Mouse (Mus musculus) bone marrow macrophage, adult 2 months (primary cell): ENCODE data around the gene Cxcl17.

Experiments
- CTCF ChIP-seq: IDR thresholded peaks from 2 replicates; pipeline ENCODE4 v1.5.1; 2012; ENCODE audit warnings: low read depth, mild to moderate bottlenecking, low read length, moderate library complexity
- POLR2A ChIP-seq: IDR thresholded peaks from 2 replicates; pipeline ENCODE4 v1.6.1; 2012; ENCODE audit warnings: mild to moderate bottlenecking, low read depth, low read length, borderline replicate concordance

DNA sequence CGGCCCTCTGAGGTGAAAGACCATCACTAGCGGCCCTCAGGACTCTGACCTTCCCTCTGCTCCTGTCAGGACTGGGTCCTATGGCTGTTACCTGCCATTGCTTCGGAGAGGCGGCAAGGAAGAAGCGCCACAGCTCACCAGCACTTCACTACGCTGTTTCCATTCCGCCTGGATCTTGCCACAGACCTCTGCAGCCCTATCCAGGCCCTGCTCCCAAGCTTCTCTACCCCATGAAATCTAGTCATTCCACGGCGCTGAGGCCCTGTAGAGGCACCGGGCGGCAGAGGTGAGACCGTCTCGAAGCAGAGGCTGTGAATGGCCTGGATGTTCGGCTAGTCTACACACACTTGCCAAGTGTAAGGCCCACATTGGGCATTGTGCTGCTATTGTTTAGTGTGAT lies 16.1 kb downstream of the Cxcl17 start:
- TF ChIP-seq POLR2A (no peak), CTCF (no peak)
